In the genomic region with DNA sequence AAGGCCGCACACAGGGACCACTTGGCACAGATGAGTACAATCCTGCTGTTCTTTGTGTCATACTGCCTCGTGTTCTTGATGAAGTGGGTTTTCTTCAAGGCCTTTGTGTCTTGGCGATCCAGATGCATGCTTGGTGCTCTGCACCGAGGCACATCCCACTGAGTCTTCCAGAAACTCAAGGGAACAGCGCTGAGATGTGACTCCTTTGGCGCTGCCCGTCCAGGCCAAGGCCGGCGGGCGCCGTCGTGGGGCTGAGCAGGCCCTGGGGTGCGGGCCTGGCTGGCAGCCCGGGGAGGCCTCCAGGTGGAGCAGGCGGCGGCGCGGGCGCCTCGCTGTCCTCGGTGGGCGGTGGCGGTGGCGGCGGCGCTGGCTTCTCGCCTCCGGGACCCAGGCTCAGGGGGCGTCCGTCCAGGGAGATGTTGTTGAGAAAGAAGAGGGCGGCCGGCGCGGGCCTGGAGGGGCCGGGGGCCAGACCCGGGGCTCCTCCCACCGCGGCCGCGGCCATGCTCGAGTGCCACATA, we compare ENCODE assay signal across 10 mouse cellular contexts. TPM values are rescaled to one million over a fixed set of nuclear protein-coding genes. Genes with fewer than 3 reads are reported as not detected.
DNase-seq lines count a peak whose midpoint lies in the region; ATAC-seq and TF ChIP-seq lines count a peak whose summit lies in the region.
"Had no signal": no experiment of that assay in that cellular context is flagged by ENCODE, and none has a peak within 500 bp of the region (broad histone marks: within the 10 kb centered on the region; RNA-seq: fewer than 3 reads in every experiment).

No protein-coding gene starts in this region.

- ATAC-seq in midbrain, embryonic 12.5 days (ENCODE audit: low FRiP score, low read depth) = peak; percentile 79
- ATAC-seq in CD4-positive, CD25-positive, alpha-beta regulatory T cell, adult 4 months = no peak

- TF ChIP-seq POLR2A in cerebellum, adult 2 months (IDR thresholded peaks at IDR 0.05; ENCODE audit: borderline replicate concordance, insufficient read depth, low read length) = no peak

- H3K4me3 ChIP-seq in hindbrain, embryonic 10.5 days = peak overlapping the region; percentile 44
- peak overlapping the region; percentile 37 for H3K4me3 ChIP-seq in midbrain, embryonic 12.5 days
- H3K4me3 ChIP-seq in cerebellum, adult 2 months (replicated peaks; ENCODE audit: insufficient read depth, low read depth, low read length) = no peak overlapping the region

- peak overlapping the region; percentile 49 for H3K9ac ChIP-seq in midbrain, embryonic 12.5 days (replicated peaks)

- peak; percentile 12 for DNase-seq in adrenal gland, postnatal 14 days
- DNase-seq in adrenal gland, adult 8-10 months = no peak
- peak; percentile 43 for DNase-seq in ES-CJ7 (ENCODE audit: low read depth, low spot score)
- peak; percentile 12 for DNase-seq in hindbrain, embryonic 10.5 days (ENCODE audit: low spot score)
- no peak for DNase-seq in cerebellum, adult 2 months
- no peak for DNase-seq in ovary, postnatal 10 days (ENCODE audit: low spot score)
- DNase-seq: thymus, postnatal 25 days had no signal

- H3K4me1 ChIP-seq in hindbrain, embryonic 10.5 days (replicated peaks) = peaks cover 5% of the 10 kb centered on the region
- H3K4me1 ChIP-seq in midbrain, embryonic 12.5 days = no peaks in the 10 kb centered on the region
- H3K4me1 ChIP-seq in cerebellum, adult 2 months (ENCODE audit: control insufficient read depth, insufficient read depth, low read length) = no peaks in the 10 kb centered on the region

- no peak for TF ChIP-seq CTCF in cerebellum, adult 2 months (IDR thresholded peaks at IDR 0.05; ENCODE audit: borderline replicate concordance, insufficient read depth, low read depth, low read length)

- peak overlapping the region; percentile 80 for H3K27ac ChIP-seq in hindbrain, embryonic 10.5 days
- H3K27ac ChIP-seq in midbrain, embryonic 12.5 days (replicated peaks) = no peak overlapping the region
- H3K27ac ChIP-seq in cerebellum, adult 2 months (ENCODE audit: insufficient read depth, low read length) = no peak overlapping the region

- H3K27me3 ChIP-seq in hindbrain, embryonic 10.5 days (ENCODE audit: insufficient read depth, poor library complexity, severe bottlenecking) = no peaks in the 10 kb centered on the region
- no peaks in the 10 kb centered on the region for H3K27me3 ChIP-seq in midbrain, embryonic 12.5 days
- no peaks in the 10 kb centered on the region for H3K27me3 ChIP-seq in cerebellum, adult 2 months (ENCODE audit: control insufficient read depth, insufficient read depth, low read length)

- no peaks in the 10 kb centered on the region for H3K9me3 ChIP-seq in hindbrain, embryonic 10.5 days
- H3K9me3 ChIP-seq in midbrain, embryonic 12.5 days = no peaks in the 10 kb centered on the region

- 22% methylated on average over 41 of the region's 41 CpGs for WGBS in hindbrain, embryonic 10.5 days
- 17% methylated on average over 41 of the region's 41 CpGs for WGBS in midbrain, embryonic 12.5 days
- WGBS in cerebellum, adult 2 months = 9% methylated on average over 39 of the region's 41 CpGs

- no peaks in the 10 kb centered on the region for H3K36me3 ChIP-seq in hindbrain, embryonic 10.5 days
- no peaks in the 10 kb centered on the region for H3K36me3 ChIP-seq in midbrain, embryonic 12.5 days

- peak overlapping the region; percentile 55 for H3K4me2 ChIP-seq in midbrain, embryonic 12.5 days (replicated peaks)

RNA-seq across cellular contexts. Expression of gene Adck1, which starts 6.1 kb away (rescaled TPM):
- 21.8 and 25.1 TPM in 2 replicates for total RNA-seq in adrenal gland, postnatal 14 days (2021)
- 10 to 100 TPM; 24.3 to 26.0 (median 25.0) TPM for total RNA-seq in adrenal gland, adult 8-10 months (2022)
- polyA plus RNA-seq in hindbrain, embryonic 10.5 days (2016; fragmentation: Nextera tagmentation; extraction: Ambion mirVana) = 19.1 and 20.4 TPM in 2 replicates
- 18.9 and 19.0 TPM in 2 replicates for polyA plus RNA-seq in midbrain, embryonic 12.5 days (2016; fragmentation: Nextera tagmentation; extraction: Ambion mirVana)
- polyA plus RNA-seq in cerebellum, adult 2 months (2012; rRNA removed) = 36.4 and 36.7 TPM in 2 replicates
- 10 to 100 TPM; 11.5 to 21.0 TPM for polyA plus RNA-seq in CD4-positive, CD25-positive, alpha-beta regulatory T cell, adult 4 months (2017; shearing (Covaris generic))

RNA-seq across cellular contexts. Expression of gene Gm5039, which starts 30.4 kb away (rescaled TPM):
- not detected in 2 replicates for total RNA-seq in adrenal gland, postnatal 14 days (2021)
- total RNA-seq in adrenal gland, adult 8-10 months (2022) = not detected
- not detected in 2 replicates for polyA plus RNA-seq in hindbrain, embryonic 10.5 days (2016; fragmentation: Nextera tagmentation; extraction: Ambion mirVana)
- polyA plus RNA-seq in midbrain, embryonic 12.5 days (2016; fragmentation: Nextera tagmentation; extraction: Ambion mirVana) = not detected in 2 replicates
- polyA plus RNA-seq in cerebellum, adult 2 months (2012; rRNA removed) = not detected in 2 replicates
- not detected for polyA plus RNA-seq in CD4-positive, CD25-positive, alpha-beta regulatory T cell, adult 4 months (2017; shearing (Covaris generic))
- total RNA-seq: left cerebral cortex, postnatal 10 days had no signal

Comparison
In these comparisons a context has a peak if more than half of its experiments do, and no peak if none do; other contexts are left out.
1. DNase-seq: peak in adrenal gland, postnatal 14 days (single experiment), ES-CJ7 (single experiment) and hindbrain, embryonic 10.5 days (single experiment); none in adrenal gland, adult 8-10 months (single experiment), cerebellum, adult 2 months (0 of 2) and ovary, postnatal 10 days (single experiment).